Mouse (Mus musculus) embryo, embryonic 11.5 days (tissue): ENCODE data around the gene Kcnn3.
A peak's percentile ranks its signal among the peaks of the same experiment; 100 is the strongest.

Experiments used
- DNase-seq: peaks from one replicate; pipeline ENCODE4 v3.0.0-alpha.2; 2012; ENCODE audit warnings: low read depth, low spot score

Kcnn3 gene

DNA sequence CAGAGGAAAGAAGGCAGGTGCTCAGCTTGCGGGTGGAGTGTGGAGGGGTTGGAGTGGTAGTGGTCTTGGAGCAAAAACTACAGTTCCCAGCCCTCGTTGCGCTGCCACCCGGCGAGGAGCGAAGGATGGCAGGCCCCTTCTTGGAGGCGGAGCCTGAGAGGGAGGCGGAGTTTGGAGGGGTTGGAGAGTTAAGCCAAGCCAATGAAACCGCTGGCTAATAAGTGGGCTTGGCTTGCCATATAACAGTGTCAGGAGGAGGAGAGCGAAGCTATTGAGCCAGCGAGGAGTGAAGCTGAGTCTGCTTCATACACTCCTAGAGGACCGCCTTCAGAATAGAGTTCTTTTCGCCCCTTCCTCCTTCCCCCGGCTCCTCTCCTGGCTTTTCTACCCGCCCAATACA is at the start of gene Kcnn3:
Gene Kcnn3 (plus strand): TSS at position 271 of the 400 bp plus-strand sequence.
- DNase-seq = peak; percentile 82

DNA sequence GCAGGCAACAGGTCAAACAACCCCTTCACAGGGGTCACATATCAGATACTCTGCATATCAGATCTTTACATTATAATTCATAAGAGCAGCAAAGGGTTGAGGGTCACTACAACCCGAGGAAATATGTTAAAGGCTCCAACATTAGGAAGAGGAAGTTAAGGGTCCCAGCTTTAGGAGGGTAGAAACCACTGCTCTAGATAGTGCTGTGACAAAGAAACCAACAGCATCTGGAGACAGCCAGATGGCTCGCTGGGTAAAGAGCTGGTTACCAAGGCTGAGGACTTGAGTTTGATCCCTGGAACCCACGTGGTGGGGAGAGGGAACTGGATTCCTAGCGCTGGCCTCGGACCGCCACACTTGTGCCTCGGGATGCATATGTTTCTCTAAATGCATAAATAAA is 47.7 kb upstream of the Kcnn3 start:
- DNase-seq = no peak

DNA sequence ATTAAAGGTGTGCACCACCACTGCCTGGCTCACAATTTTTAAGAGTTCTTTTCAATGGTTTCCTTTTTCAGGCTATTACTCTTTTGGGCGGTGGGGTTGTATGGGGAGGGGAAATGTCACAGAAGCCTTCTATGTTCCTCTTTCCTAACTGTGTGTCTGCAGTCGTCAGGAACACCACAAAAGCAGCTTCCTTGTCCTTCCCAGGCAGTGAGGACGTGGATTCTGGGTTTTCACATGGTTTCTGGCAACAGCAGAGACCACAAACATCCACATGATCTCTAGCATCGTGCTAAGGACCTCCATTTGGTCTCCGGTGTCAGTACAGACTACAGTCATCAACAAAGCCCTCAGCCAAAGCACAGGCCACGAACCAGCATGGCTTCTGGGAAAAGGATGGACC is 46.1 kb upstream of the Kcnn3 start:
- DNase-seq = no peak

DNA sequence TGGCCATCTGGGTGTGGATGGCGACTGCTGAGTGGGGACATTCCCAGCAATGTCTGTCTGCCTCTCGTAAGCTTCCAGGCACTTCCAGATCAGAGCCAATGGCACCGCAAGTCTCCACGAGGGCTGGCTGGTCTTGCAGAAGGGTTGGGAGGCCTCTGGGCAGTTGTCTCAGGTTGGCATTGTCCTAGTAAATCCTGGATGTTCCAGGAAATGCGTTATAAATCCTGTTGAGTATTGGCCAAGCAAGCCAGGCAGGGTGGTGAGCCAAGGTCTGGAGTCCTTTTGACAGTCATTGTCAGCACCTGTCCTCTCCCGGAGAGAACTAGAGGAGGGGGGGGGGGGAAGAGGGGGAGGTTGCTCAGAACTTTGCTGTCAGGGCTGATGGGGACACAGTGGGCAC is 40.9 kb upstream of the Kcnn3 start:
- no peak for DNase-seq

DNA sequence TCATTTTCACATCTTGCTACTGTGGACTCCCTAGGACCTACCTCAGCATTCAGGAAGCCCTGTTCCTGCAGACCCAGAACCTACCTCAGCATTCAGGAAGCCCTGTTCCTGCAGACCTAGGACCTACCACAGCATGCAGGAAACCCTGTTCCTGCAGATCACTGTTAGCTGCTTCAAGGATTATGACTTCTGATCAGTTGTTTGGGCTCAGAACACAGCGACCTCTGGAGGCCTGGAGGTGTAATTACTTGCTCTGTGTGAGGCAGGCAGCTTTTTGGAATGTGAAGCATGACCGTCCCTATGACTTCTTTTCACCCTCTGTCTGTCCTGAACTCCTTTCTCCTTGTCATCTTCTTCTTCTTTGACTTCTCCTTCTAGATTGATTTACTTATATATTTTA is 38.5 kb upstream of the Kcnn3 start:
- no peak for DNase-seq

DNA sequence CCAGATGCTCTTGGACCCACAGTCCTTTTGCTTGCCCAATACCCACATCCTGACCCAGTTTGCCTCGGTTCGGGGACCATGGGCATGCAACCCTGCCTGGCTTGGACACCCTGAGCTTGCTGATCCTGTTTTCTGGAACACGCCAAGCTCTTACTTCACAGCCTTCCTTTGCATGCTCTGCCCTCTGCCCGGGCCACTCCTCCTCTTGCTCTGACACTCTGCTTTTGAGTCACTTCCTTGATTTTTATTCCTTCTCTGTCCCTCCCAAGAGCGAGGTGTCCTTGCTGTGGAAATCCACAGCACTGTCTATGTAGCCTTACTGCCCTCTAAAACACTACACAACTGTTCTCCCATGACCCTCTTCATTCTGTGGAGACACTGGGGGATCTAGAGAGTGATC is 37.7 kb upstream of the Kcnn3 start:
- DNase-seq = no peak

DNA sequence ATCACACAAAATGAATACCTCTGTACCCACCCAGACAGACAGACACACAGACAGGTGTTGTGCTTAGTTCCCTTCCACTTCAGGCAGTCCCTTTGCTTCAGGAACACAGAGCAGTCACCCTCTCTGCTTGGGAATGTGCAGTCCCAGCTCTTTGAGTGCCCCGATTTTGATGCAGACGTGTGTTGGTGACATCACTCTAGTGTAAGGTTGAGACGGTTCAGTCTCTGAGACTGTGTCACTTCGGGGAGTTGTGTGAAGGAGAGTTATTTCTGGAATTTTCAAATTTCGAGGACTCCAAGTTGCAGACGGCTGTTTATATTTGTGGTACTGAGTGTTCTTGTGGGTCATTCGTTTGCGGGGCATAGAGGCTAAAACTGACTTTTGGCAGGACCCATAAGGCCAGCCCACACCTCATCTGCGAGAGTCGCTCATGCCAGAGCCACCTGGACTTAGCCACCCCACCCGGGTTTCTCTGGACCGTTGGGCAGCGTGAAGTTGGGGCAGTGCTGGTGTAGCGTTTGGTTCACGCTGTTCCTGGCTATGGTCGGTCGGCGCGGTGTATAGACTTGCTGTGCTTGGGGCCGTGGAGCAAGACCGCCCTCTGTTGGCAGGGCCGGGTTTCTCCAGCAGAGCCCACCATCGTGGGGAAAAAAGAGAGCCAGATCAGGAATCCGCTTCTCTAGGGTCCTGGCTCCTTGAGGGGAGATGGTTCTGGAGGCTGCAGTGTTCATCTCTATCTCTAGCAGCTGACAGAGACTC is 35.0 kb upstream of the Kcnn3 start:
- DNase-seq = peak; percentile 67

DNA sequence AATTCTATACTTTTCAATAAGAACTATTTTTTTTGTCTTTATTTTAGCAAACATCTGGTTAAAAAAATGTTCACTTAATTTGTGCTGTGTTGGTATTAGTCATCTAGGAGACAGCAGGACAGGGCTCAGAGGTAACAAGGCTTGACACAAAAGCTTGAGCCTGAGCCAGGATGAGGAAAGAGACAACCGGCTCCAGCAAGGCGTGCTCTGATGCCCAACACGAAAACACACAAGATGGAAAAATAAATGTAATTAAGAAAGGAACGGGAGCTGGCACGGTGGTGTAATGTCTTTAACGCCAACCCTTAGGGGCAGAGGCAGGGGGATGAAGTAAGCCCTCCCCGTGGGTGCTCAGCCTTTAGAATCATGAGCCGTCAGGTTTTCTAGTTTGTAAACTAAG is 33.9 kb upstream of the Kcnn3 start:
- no peak for DNase-seq

DNA sequence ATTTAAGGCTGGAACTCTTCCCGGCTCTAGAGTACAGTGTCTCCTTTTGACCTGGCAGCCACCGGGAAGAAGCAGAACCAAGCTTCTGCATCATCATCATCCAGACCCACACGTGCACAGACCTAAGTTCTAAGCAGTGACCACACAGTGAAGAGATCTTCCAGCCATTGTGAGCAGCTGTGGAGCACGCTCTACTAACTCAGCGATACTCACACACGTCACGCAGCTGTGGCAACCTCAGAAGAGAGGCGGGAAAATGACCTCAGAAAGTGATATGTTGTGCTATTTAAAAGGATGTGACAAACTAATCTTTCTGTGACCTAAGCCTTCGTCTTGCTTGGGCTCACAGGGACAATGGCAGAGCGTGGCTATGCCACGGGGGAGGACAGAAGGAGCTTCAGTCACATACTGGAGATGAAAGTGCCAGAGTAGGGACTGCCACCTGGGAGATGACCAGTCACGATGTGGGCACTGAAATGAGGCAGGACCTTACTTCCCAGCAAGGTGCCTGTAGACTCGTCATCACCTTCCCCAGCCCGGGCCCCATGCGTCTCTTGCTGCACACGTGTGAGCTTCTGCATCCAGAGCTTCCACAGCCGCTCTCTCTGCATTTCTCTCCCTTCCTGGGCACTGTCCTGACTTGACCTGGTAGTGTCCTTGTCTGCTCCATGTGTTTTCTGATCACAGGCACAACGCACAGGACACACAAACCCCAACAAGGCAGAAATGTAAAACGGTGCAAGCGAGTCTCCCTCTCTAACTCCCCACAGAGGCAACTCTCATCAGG is 32.9 kb upstream of the Kcnn3 start:
- DNase-seq = no peak

DNA sequence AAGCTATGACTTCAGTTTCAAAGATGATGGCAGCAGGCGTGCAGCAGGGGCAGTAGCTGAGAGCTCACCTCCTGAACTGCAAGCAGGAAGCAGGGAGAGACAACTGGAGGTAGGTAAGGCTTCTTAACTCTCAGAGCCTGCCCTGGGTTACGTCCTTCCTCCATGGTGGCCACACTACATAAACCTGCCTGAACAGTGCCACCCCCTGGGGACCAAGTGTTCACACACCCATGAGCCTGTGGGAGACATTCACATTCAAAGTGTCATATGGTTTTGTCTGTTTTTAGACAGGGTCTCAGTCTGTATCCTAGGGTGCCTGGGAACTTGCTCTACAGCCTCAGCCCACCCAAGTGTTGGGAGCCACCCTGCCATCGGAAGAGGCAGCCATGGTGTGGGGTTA is 29.2 kb upstream of the Kcnn3 start:
- no peak for DNase-seq

DNA sequence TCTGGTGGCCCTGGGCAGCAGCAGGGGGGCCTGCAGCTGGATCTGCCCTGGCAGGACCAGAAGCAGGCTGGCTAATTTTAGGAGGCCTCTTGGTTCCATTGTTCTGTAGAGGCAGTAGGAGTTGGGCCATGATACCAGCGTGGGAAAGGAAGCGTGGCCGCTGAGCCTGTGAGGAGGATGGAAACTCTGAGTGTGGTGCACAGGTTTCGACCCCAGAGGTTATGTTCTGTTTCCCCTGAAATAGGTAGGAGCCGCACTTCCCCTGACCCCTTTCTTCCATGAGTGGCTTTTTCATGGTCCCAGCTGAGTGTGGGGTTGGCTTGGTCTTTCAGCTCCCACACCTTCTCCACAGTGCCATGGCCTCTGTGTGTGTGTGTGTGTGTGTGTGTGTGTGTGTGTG is 28.4 kb upstream of the Kcnn3 start:
- no peak for DNase-seq

DNA sequence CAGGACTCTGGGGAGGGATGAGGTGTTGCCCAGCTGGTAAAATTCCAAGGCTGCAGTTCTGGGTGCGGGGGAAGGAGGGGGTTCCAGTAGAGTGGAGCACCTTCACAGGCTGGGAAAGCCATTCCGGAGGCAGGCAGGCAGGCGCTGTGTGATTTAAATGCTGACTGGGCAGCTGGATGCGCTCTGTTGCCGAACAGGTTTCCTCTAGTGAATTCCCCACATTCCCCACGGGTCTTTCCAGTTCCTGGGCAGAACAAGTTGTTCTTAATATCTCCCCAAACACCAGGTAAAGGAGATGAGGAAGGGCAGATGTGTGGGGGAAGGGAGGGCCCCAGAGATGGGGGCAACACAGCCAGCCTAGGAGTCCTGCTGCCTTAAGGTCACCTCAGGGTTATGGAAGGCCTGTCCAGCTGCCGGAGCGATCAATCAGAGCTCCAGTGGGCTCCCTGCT is 27.2 kb upstream of the Kcnn3 start:
- DNase-seq = no peak

DNA sequence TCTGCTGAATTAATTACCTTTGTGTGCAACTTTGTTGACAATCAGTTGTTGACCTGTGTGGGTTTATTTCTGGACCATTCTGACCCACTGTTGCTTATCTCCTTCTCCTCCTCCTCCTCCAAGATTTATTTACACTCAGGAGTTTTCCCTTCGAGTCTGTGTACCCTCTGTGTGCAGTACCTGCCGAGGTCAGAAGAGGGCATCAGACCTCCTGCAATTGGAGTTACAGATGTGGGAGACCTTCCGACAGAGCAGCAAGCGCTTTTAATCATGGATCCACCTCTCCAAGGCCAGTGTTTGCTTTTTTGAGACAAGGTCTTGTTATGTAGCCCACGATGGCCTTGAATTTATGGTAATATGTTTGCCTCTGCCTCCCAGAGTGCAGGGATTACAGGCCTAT is 25.3 kb upstream of the Kcnn3 start:
- DNase-seq = no peak

DNA sequence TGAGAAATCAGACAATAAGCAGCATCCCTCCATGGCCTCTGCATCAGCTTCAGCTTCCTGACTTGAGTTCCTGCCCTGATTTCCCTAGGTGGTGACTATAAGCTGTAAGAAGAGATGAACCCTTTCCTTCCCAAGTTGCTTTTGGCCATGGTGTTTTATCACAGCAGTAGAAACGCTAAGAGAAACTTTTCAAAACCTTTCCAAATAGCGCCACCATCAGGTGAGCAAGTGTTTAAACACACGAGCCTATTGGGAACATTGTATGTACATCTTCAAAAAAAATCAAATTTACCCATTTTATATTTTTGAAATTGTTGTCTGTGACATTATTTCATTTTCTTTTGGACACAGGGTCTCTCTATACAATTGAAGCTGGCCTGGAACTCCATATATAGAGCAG is 23.6 kb upstream of the Kcnn3 start:
- DNase-seq = no peak

DNA sequence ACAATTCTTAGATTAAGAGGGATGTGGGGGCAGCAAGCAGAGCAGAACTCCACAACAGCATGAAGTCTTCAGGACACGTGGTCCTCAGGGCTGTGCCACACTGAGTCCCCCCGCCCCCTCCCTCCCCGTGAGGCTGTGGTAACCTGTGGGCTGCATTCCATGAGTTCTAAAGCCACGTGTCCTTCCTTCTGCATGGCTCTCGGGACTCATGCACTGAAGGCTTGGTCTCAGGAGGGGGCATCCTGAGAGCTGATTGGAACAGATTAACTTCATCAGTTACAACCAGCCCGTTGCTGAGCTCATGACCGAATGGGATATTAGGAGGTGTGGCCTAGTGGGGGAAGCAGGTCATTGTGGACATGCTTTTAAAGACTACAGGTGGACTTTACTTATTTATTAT is 20.3 kb upstream of the Kcnn3 start:
- no peak for DNase-seq

DNA sequence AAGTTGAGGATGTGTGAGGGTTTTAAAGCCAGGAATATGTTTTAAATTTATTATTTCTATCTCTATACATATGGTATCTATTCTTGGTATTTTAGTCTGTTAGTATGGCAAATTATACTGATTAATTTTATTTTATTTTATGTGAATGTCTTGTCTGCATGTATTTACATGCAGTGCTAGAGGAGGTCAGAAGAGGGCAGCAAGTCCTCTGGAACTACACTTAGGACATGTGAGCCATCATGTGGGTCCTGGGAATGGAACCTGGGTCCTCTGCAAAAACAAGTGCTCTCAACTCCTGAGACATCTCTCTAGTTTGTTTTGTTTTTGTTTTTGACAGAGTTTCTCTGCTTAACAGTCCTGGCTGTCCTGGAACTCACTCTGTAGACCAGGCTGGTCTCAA is 18.5 kb upstream of the Kcnn3 start:
- no peak for DNase-seq

DNA sequence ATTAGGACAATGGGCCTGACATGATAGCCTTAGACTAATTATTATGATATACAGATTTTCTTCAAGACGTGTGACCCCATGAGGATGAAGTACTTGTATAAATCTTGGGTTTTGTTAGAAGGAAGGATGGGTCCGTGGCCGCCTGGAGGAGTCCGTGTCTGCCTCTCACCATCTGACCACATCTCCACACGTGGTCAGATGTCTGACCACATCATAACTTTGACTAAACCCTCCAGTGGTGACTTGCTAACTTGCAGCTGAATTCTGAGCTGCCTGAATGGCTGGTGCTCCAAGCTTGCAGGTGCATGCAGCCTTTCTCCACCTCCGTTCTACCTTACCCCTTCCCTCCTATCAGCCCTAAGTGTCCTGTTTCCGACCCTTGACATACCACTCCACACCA is 17.4 kb upstream of the Kcnn3 start:
- DNase-seq = no peak

DNA sequence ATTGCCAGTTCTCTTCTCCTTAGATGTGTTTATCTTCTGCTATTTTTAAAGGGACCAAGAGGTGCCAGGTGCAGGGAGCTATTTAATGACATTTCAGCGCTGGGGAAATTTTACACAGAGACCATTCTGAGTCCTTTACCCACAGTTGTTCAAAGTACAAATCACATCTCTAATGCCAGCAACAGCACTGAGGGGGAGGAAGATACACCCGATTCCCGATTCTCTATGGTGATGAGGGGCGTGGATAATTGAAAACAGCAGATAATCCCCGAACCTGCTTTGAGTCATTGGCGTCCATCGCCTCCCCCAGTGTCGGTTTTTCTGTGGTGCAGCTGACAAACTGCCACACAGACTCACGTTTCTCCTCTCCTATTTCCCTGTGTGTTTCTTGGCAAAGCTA is 11.9 kb upstream of the Kcnn3 start:
- DNase-seq = no peak

DNA sequence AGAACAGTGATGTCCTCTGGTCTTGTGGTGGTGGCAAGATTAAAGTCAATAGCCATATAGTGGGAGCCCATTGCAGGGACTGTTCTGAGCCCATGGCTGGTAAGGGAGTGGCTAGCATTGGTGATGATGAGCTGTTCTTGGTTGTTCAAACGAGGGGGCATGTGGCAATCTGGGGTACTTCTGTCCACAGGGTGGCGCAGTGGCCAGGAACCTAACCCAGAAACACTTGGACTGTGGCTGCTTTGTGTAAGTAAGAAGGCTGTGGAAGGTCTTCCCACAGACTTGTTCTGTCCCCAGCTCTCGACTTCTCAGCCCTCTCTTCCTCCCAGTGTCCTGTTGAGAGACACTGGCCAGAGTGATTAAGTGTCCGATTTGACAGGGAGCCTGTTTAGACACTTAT is 9.0 kb upstream of the Kcnn3 start:
- no peak for DNase-seq

DNA sequence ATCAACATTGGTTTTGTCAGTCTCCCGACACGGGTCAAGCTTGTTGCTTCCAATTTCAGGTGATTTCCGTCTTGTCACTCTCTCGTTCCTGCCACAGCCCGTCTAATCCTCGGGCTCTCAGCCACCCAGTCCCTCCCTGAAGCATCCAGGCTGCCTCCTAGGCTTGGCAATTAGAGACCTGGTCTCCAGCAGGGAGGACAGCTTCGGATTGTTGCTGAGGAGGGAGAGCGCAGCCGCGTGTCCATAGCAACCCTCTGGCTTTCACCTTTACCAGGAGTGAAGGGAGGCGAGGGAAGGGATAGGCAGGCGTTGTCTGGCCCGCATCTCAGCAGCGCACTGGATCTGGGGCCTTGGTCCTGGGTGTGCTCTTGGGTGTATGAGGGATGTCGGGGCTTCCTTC is 8.6 kb upstream of the Kcnn3 start:
- DNase-seq = no peak

DNA sequence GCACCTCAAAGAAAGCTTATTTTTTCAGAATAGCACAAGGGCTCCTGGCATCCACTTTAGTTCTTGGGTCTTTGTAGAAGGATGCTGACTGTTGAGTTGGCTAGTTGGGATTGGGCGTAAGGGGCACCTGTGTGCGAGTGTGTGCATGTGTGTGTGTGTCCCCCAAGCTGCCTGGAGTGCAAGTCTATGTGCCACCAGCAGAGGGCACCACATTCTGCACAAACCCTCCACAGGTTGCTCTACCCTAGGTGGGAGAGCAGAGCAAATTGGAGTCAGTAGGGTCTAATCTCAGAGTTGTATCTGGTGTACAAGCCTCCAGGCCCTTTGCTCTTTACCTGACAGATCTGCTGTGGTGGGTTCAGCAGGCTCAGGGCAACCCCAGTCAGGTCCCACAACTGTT is 7.7 kb upstream of the Kcnn3 start:
- DNase-seq = no peak

DNA sequence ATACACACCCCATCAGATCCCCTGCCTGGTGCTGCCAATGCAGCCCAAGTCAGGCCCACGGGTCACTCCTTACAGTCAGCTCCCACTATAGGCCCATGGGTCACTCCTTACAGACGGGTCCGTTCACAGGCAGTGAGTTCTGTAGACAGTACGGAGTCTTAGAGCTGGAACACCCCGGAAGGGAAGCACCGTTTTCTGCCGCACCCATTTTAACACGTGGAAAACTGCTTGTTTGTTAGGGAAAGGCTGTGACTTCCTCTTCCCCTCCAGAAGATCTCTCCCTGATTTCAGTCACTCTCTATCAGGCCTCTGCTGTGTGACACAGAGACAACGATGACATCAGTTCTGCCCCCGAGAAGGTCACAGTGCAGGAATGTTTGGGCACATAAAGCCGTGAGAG is 4.5 kb upstream of the Kcnn3 start:
- no peak for DNase-seq

DNA sequence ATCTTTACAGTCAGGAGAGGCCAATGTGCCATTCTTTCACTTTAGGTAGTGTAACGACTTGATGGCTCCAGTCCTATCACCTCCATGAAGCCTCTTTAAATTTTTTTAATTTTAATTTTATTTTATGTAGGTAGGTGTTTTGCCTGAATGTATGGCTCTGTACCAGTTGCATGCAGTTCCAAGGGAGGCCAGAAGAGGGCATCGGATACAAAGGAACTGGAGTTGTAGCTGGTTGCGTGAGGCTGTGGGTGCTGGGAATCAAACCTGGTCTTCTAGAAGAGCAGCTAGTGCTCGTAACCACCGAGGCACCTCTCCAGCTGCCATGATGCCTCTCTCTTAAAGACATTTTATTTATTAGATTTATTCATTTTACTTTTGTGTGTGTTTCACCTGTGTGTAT is 3.6 kb upstream of the Kcnn3 start:
- no peak for DNase-seq
